Mouse (Mus musculus) CH12.LX (cell line): ENCODE results near the gene Etv1. TPM values are rescaled to one million over a fixed set of nuclear protein-coding genes. Genes with fewer than 3 reads are reported as not detected.

Experiments used
- DNase-seq: peaks from one replicate; pipeline ENCODE4 v3.0.0-alpha.2; 2013; ENCODE audit errors: extremely low read depth
- H3K27ac ChIP-seq: 2 replicates; pipeline ENCODE4 v1.5.1; 2012; ENCODE audit warnings: low read depth, mild to moderate bottlenecking, control low read depth, moderate library complexity; ENCODE audit not compliant: insufficient read depth
- H3K27me3 ChIP-seq: replicated peaks from 2 replicates; pipeline ENCODE3; 2012; ENCODE audit warnings: inconsistent platforms
- H3K36me3 ChIP-seq, 2 experiments: replicated peaks in 1 of 2; 2 replicates each; pipeline versions ENCODE3 to v1.6.1; 2012; ENCODE audit warnings: inconsistent platforms in 1 of 2, low read length in 1 of 2, mild to moderate bottlenecking in 1 of 2, mixed read lengths in 1 of 2, moderate library complexity in 1 of 2; ENCODE audit not compliant: control insufficient read depth in 1 of 2, insufficient read depth in 1 of 2
- H3K4me1 ChIP-seq, 2 experiments: 2 replicates each; pipeline ENCODE4 v1.6.1; 2012; ENCODE audit warnings: inconsistent platforms in 1 of 2, moderate library complexity in 1 of 2; ENCODE audit not compliant: insufficient read depth in 2 of 2, control insufficient read depth in 1 of 2
- H3K4me2 ChIP-seq: 2 replicates; pipeline ENCODE4 v1.6.1; 2012; ENCODE audit warnings: low read depth, mild to moderate bottlenecking, control low read depth; ENCODE audit not compliant: poor library complexity, insufficient read depth, severe bottlenecking
- H3K4me3 ChIP-seq, 3 experiments: fragments of 150-350 bp in 1 of 3; sonication (generic) in 1 of 3; replicated peaks in 1 of 3; 2 replicates each; pipeline versions ENCODE3 to v1.5.1; 2011 to 2012; ENCODE audit warnings: low read depth in 2 of 3, low read length in 2 of 3, mild to moderate bottlenecking in 2 of 3, moderate library complexity in 2 of 3, control low read depth in 1 of 3, improper control_type of control experiment in 1 of 3, inconsistent platforms in 1 of 3, mixed read lengths in 1 of 3; ENCODE audit not compliant: poor library complexity in 1 of 3
- H3K79me2 ChIP-seq: replicated peaks from 2 replicates; pipeline ENCODE4 v1.6.1; 2012; ENCODE audit warnings: mild to moderate bottlenecking, moderate library complexity; ENCODE audit not compliant: control insufficient read depth, poor library complexity, insufficient read depth, severe bottlenecking; ENCODE audit errors: extremely low read depth
- H3K9ac ChIP-seq: 2 replicates; pipeline ENCODE4 v1.6.1; 2012; ENCODE audit warnings: low read depth, mild to moderate bottlenecking, control low read depth, moderate library complexity; ENCODE audit not compliant: insufficient read depth
- H3K9me3 ChIP-seq: replicated peaks from 2 replicates; pipeline ENCODE3; 2012; ENCODE audit warnings: low read length, inconsistent platforms, mixed read lengths
- BHLHE40 ChIP-seq: IDR thresholded peaks from 2 replicates; pipeline ENCODE4 v1.6.1; 2011; ENCODE audit warnings: mild to moderate bottlenecking, low read depth, low read length, improper control_type of control experiment
- CHD1 ChIP-seq: IDR thresholded peaks from 2 replicates; pipeline ENCODE4 v1.6.1; 2012; ENCODE audit warnings: low read depth, low read length, improper control_type of control experiment, inconsistent platforms
- CHD2 ChIP-seq: IDR thresholded peaks from 2 replicates; pipeline ENCODE4 v1.6.1; 2011; ENCODE audit warnings: low read length, improper control_type of control experiment
- CTCF ChIP-seq, 2 experiments: IDR thresholded peaks in 1 of 2; conservative IDR thresholded peaks in 1 of 2; 2 replicates each; pipeline ENCODE4 v1.5.1; 2011 to 2012; ENCODE audit warnings: low read depth in 2 of 2, low read length in 2 of 2, improper control_type of control experiment in 1 of 2, inconsistent platforms in 1 of 2, mild to moderate bottlenecking in 1 of 2, moderate library complexity in 1 of 2
- E2F4 ChIP-seq: IDR thresholded peaks from 2 replicates; pipeline ENCODE4 v1.6.1; 2011; ENCODE audit warnings: low read depth, low read length, improper control_type of control experiment; ENCODE audit not compliant: insufficient replicate concordance
- ELF1 ChIP-seq: IDR thresholded peaks from 2 replicates; pipeline ENCODE4 v1.6.1; 2014; ENCODE audit warnings: low read depth, mild to moderate bottlenecking, inconsistent platforms, low read length, improper control_type of control experiment
- ETS1 ChIP-seq: conservative IDR thresholded peaks from 2 replicates; pipeline ENCODE4 v1.6.1; 2012; ENCODE audit warnings: low read depth, mild to moderate bottlenecking, inconsistent platforms, low read length, improper control_type of control experiment, moderate library complexity
- HCFC1 ChIP-seq: IDR thresholded peaks from 2 replicates; pipeline ENCODE4 v1.6.1; 2012; ENCODE audit warnings: low read depth, mild to moderate bottlenecking, inconsistent platforms, low read length, improper control_type of control experiment
- IRF4 ChIP-seq: IDR thresholded peaks from 2 replicates; pipeline ENCODE4 v1.6.1; 2014; ENCODE audit warnings: low read depth, mild to moderate bottlenecking, inconsistent platforms, low read length, improper control_type of control experiment
- JUND ChIP-seq: conservative IDR thresholded peaks from 2 replicates; pipeline ENCODE4 v1.6.1; 2011; ENCODE audit warnings: low read depth, low read length, improper control_type of control experiment
- KAT2A ChIP-seq: IDR thresholded peaks from 2 replicates; pipeline ENCODE4 v1.6.1; 2012; ENCODE audit warnings: low read length, improper control_type of control experiment, inconsistent platforms; ENCODE audit not compliant: insufficient replicate concordance
- MAFK ChIP-seq: IDR thresholded peaks from 2 replicates; pipeline ENCODE4 v1.6.1; 2011; ENCODE audit warnings: low read length, improper control_type of control experiment; ENCODE audit not compliant: insufficient replicate concordance
- MAX ChIP-seq: IDR thresholded peaks from 2 replicates; pipeline ENCODE4 v1.6.1; 2011; ENCODE audit warnings: low read length, improper control_type of control experiment
- MAZ ChIP-seq: IDR thresholded peaks from 2 replicates; pipeline ENCODE4 v1.6.1; 2012; ENCODE audit warnings: low read depth, mild to moderate bottlenecking, inconsistent platforms, low read length, improper control_type of control experiment, moderate library complexity
- MEF2A ChIP-seq: IDR thresholded peaks from 2 replicates; pipeline ENCODE4 v1.6.1; 2014; ENCODE audit warnings: low read depth, mild to moderate bottlenecking, inconsistent platforms, low read length, improper control_type of control experiment, borderline replicate concordance
- MYC ChIP-seq: IDR thresholded peaks from 2 replicates; pipeline ENCODE4 v1.6.1; 2011; ENCODE audit warnings: low read depth, mild to moderate bottlenecking, improper control_type of control experiment, low read length
- NRF1 ChIP-seq: IDR thresholded peaks from 2 replicates; pipeline ENCODE4 v1.6.1; 2014; ENCODE audit warnings: low read depth, mild to moderate bottlenecking, inconsistent platforms, low read length, improper control_type of control experiment, moderate library complexity
- POLR2A ChIP-seq: IDR thresholded peaks from 2 replicates; pipeline ENCODE4 v1.6.1; 2011; ENCODE audit warnings: low read depth, mild to moderate bottlenecking, improper control_type of control experiment, low read length
- RAD21 ChIP-seq: IDR thresholded peaks from 2 replicates; pipeline ENCODE4 v1.6.1; 2011; ENCODE audit warnings: low read depth, mild to moderate bottlenecking, low read length, improper control_type of control experiment, moderate library complexity
- RCOR1 ChIP-seq: conservative IDR thresholded peaks from 2 replicates; pipeline ENCODE4 v1.6.1; 2012; ENCODE audit warnings: low read depth, mild to moderate bottlenecking, inconsistent platforms, low read length, improper control_type of control experiment
- SIN3A ChIP-seq: IDR thresholded peaks from 2 replicates; pipeline ENCODE4 v1.6.1; 2012; ENCODE audit warnings: low read length, improper control_type of control experiment, inconsistent platforms
- SMC3 ChIP-seq: IDR thresholded peaks from 2 replicates; pipeline ENCODE4 v1.6.1; 2011; ENCODE audit warnings: low read depth, low read length, improper control_type of control experiment
- TBP ChIP-seq: conservative IDR thresholded peaks from 2 replicates; pipeline ENCODE4 v1.6.1; 2011; ENCODE audit warnings: low read depth, low read length, improper control_type of control experiment
- TCF12 ChIP-seq: IDR thresholded peaks from 2 replicates; pipeline ENCODE4 v1.6.1; 2014; ENCODE audit warnings: low read depth, mild to moderate bottlenecking, inconsistent platforms, low read length, improper control_type of control experiment
- ZC3H11A ChIP-seq: IDR thresholded peaks from 2 replicates; pipeline ENCODE4 v1.6.1; 2012; ENCODE audit warnings: low read depth, mild to moderate bottlenecking, inconsistent platforms, low read length, improper control_type of control experiment
- ZKSCAN1 ChIP-seq: IDR thresholded peaks from 2 replicates; pipeline ENCODE4 v1.6.1; 2012; ENCODE audit warnings: low read depth, inconsistent platforms, low read length, improper control_type of control experiment, borderline replicate concordance
- ZMIZ1 ChIP-seq: IDR thresholded peaks from 2 replicates; pipeline ENCODE4 v1.6.1; 2012; ENCODE audit warnings: low read depth, mild to moderate bottlenecking, inconsistent platforms, low read length, improper control_type of control experiment
- ZNF384 ChIP-seq: IDR thresholded peaks from 2 replicates; pipeline ENCODE4 v1.6.1; 2012; ENCODE audit warnings: low read depth, low read length, improper control_type of control experiment, inconsistent platforms
- dilution Hi-C: fragments of 300-500 bp; cut with MboI; formaldehyde crosslinking; loops from 2 replicates; pipeline ENCODE4 v1.14.3; 2020; ENCODE audit warnings: low sequenced_read_pairs; ENCODE audit not compliant: extremely low pct_unique_long_range_greater_than_20kb, extremely low pct_ligation_motif_present
- in situ Hi-C: fragments of 300-500 bp; cut with MboI; formaldehyde crosslinking; loops from 3 replicates; pipeline ENCODE4 v1.14.3; 2019; ENCODE audit warnings: low sequenced_read_pairs, low pct_ligation_motif_present, low pct_unique_long_range_greater_than_20kb, mixed read lengths
- polyA plus RNA-seq: library from polyadenylated mRNA; unstranded; fragments of >175 nt; gene quantifications from 2 replicates; pipeline ENCODE4 v1.2.1, GENCODE M21; 2012; ENCODE audit warnings: low read depth; ENCODE audit not compliant: insufficient read length
- total RNA-seq, 2 experiments: library from RNA; depleted of rRNA; stranded (reverse); fragments of 300-350 nt in 1 of 2; fragments of >200 nt in 1 of 2; gene quantifications; 2 replicates each; pipeline ENCODE4 v1.2.3; 2012 to 2014

Etv1 gene
- total and polyA plus RNA-seq, 3 experiments, result 3.4 to 5.4 (median 4.4) TPM

GRCm38 (mm10) chr12:38783291-38783690, 4.1 kb downstream of the Etv1 start:
- dilution Hi-C loops, result no loop called here
- H3K9me3 ChIP-seq, result no peaks in the 10 kb centered on the region
- no peak overlapping the region for H3K27ac ChIP-seq
- peaks cover 2 to 7% of the 10 kb centered on the region in 2 experiments; a peak in 3 of 4 replicates for H3K4me1 ChIP-seq
- H3K36me3 ChIP-seq, result no peaks in the 10 kb centered on the region
- peaks cover 3% of the 10 kb centered on the region; the same call in 1 of the 2 replicates for H3K79me2 ChIP-seq
- DNase-seq, result no peak
- no peaks in the 10 kb centered on the region for H3K27me3 ChIP-seq
- 0 out of 2 replicates have a peak overlapping the region, but pooled peaks have one; percentile 24 for H3K9ac ChIP-seq
- no peak for TF ChIP-seq ZMIZ1
- TF ChIP-seq POLR2A, result no peak
- no peak for TF ChIP-seq RCOR1
- no peak for TF ChIP-seq ETS1
- no peak for TF ChIP-seq JUND
- TF ChIP-seq CTCF (conservative IDR thresholded peaks at IDR 0.05 in 1 of 2, IDR thresholded peaks at IDR 0.05 in 1 of 2; ENCODE audit: low read depth in 2 of 2, low read length in 2 of 2), result no peak
- no peak for TF ChIP-seq BHLHE40
- TF ChIP-seq KAT2A, result no peak
- no peak for TF ChIP-seq IRF4
- TF ChIP-seq ZC3H11A, result no peak
- no peak for TF ChIP-seq ELF1
- no peak for TF ChIP-seq ZNF384
- TF ChIP-seq NRF1, result no peak
- TF ChIP-seq MAFK, result no peak
- TF ChIP-seq SIN3A, result no peak
- TF ChIP-seq TCF12, result no peak
- no peak for TF ChIP-seq MAX
- no peak for TF ChIP-seq MAZ
- no peak for TF ChIP-seq RAD21
- no peak for TF ChIP-seq ZKSCAN1
- H3K4me3 ChIP-seq, result no peak overlapping the region
- in situ Hi-C loops, result no loop called here
- H3K4me2 ChIP-seq, result peak overlapping the region; percentile 29

GRCm38 (mm10) chr12:38784221-38784620, 5.0 kb downstream of the Etv1 start:
- DNase-seq, result no peak
- no peak overlapping the region for H3K27ac ChIP-seq
- H3K36me3 ChIP-seq, result no peaks in the 10 kb centered on the region
- H3K4me1 ChIP-seq, result peaks cover 2 to 12% of the 10 kb centered on the region in 2 experiments
- H3K4me3 ChIP-seq, result no peak overlapping the region
- peaks cover 3% of the 10 kb centered on the region; the same call in 1 of the 2 replicates for H3K79me2 ChIP-seq
- no peaks in the 10 kb centered on the region for H3K9me3 ChIP-seq
- H3K4me2 ChIP-seq, result no peak overlapping the region
- in situ Hi-C loops, result no loop called here
- dilution Hi-C loops, result no loop called here
- H3K27me3 ChIP-seq, result no peaks in the 10 kb centered on the region
- TF ChIP-seq TBP, result no peak
- TF ChIP-seq RAD21, result no peak
- no peak for TF ChIP-seq MAFK
- no peak for TF ChIP-seq CHD2
- TF ChIP-seq MEF2A, result no peak
- no peak for TF ChIP-seq MYC
- TF ChIP-seq CHD1, result no peak
- no peak for TF ChIP-seq ETS1
- no peak for TF ChIP-seq ELF1
- no peak for TF ChIP-seq JUND
- no peak for TF ChIP-seq KAT2A
- TF ChIP-seq HCFC1, result no peak
- TF ChIP-seq E2F4, result no peak
- TF ChIP-seq RCOR1, result no peak
- no peak for TF ChIP-seq ZMIZ1
- no peak for TF ChIP-seq TCF12
- no peak for TF ChIP-seq SMC3
- no peak for TF ChIP-seq ZC3H11A
- no peak overlapping the region for H3K9ac ChIP-seq
